Mouse (Mus musculus): Measurements from ENCODE around the gene Apod. TPM values are rescaled to one million over a fixed set of nuclear protein-coding genes. Genes with fewer than 3 reads are reported as not detected.

Gene Apod
- polyA plus RNA-seq, 1 experiment from 2014 or later, result 0.38 TPM

DNA sequence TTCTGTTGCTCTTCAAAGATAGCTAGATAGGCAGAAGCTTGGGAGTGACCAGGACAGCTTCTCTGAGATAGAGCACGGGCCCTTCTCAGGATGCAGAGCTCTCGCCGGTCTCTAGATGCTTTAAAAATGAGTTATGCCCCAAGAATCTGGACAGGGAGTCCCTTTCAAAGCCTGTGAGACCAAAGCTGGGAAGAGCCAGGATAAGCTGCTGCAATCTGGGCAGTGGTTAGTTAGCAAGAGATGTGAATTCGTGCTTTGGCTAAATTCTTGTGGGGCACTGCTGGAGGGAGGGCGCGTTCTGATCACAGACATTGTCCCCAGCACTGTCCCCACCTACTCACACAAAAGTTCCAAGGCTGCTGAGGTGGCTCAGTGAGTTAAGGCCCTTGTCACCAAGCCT, 36.0 kb downstream of the Apod start:
- H3K9me3 ChIP-seq (ENCODE audit: control insufficient read depth, low read length), result no peaks in the 10 kb centered on the region
- H3K4me1 ChIP-seq (replicated peaks; ENCODE audit: control insufficient read depth, insufficient read depth, low read length), result peaks cover 3% of the 10 kb centered on the region; the same call in 1 of the 2 replicates
- no peaks in the 10 kb centered on the region for H3K36me3 ChIP-seq (ENCODE audit: control insufficient read depth, insufficient read depth, low read length)
- no peak for ATAC-seq (ENCODE audit: low read depth)
- 65% methylated on average over 6 of the region's 6 CpGs for WGBS
- no peak overlapping the region for H3K4me3 ChIP-seq (ENCODE audit: low read length)
- no peak overlapping the region for H3K9ac ChIP-seq (ENCODE audit: low read length)
- H3K27ac ChIP-seq (ENCODE audit: low read length), result no peak overlapping the region
- no peak overlapping the region for H3K4me2 ChIP-seq (ENCODE audit: low read depth, low read length)
- no peaks in the 10 kb centered on the region for H3K27me3 ChIP-seq (ENCODE audit: control insufficient read depth, insufficient read depth, low read depth, low read length)

DNA sequence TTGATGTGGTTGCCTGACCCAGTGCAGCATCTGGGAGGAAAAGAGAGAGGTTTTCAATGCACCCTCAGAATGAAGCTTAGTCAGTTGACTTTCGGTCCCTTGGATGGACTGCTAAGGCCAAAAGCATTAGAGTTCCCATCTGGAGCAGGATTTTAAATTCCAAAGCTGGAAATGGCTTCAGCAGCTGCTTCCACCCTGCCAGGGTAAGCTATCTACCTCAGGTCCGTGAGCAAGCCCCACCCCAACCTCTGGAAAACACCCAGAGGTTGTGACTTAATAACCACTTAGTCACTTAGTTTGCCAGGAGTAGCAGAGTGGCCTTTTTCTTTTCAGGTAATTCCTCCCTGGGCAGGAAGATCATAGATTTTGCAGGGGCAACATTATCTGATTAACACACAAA, 36.5 kb downstream of the Apod start:
- H3K9me3 ChIP-seq (ENCODE audit: control insufficient read depth, low read length), result no peaks in the 10 kb centered on the region
- 63% methylated on average over 2 of the region's 2 CpGs for WGBS
- no peak overlapping the region for H3K4me2 ChIP-seq (ENCODE audit: low read depth, low read length)
- no peaks in the 10 kb centered on the region for H3K27me3 ChIP-seq (ENCODE audit: control insufficient read depth, insufficient read depth, low read depth, low read length)
- H3K9ac ChIP-seq (ENCODE audit: low read length), result no peak overlapping the region
- no peak overlapping the region for H3K4me3 ChIP-seq (ENCODE audit: low read length)
- no peak overlapping the region for H3K27ac ChIP-seq (ENCODE audit: low read length)
- H3K36me3 ChIP-seq (ENCODE audit: control insufficient read depth, insufficient read depth, low read length), result no peaks in the 10 kb centered on the region
- H3K4me1 ChIP-seq (replicated peaks; ENCODE audit: control insufficient read depth, insufficient read depth, low read length), result peaks cover 8% of the 10 kb centered on the region
- no peak for ATAC-seq (ENCODE audit: low read depth)

DNA sequence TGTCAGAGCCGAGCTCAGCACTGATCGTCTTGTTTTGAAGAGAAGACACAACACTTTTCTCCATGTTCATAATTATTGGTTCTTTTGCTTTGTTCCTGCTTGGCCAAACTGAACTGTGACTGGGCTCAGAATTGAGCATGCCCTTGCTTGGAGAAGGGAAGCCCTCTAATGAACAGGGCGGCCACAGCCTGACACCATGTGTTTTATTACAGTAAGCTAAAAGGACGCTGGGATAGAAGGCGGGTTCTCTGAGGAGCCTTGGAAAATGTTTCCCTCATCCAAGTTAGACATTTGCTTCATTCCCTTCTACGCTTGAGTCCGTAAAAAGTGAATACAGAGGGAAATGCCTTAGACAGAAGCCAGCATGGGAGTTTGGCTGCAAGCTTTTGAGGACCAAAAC, 37.6 kb downstream of the Apod start:
- H3K27ac ChIP-seq (ENCODE audit: low read length), result peak overlapping the region; percentile 74
- H3K27me3 ChIP-seq (ENCODE audit: control insufficient read depth, insufficient read depth, low read depth, low read length), result no peaks in the 10 kb centered on the region
- no peak overlapping the region for H3K9ac ChIP-seq (ENCODE audit: low read length)
- 64% methylated on average over 7 of the region's 7 CpGs for WGBS
- no peak overlapping the region for H3K4me3 ChIP-seq (ENCODE audit: low read length)
- no peak for ATAC-seq (ENCODE audit: low read depth)
- H3K36me3 ChIP-seq (ENCODE audit: control insufficient read depth, insufficient read depth, low read length), result no peaks in the 10 kb centered on the region
- no peaks in the 10 kb centered on the region for H3K9me3 ChIP-seq (ENCODE audit: control insufficient read depth, low read length)
- H3K4me2 ChIP-seq (ENCODE audit: low read depth, low read length), result no peak overlapping the region
- H3K4me1 ChIP-seq (replicated peaks; ENCODE audit: control insufficient read depth, insufficient read depth, low read length), result peaks cover 18% of the 10 kb centered on the region

DNA sequence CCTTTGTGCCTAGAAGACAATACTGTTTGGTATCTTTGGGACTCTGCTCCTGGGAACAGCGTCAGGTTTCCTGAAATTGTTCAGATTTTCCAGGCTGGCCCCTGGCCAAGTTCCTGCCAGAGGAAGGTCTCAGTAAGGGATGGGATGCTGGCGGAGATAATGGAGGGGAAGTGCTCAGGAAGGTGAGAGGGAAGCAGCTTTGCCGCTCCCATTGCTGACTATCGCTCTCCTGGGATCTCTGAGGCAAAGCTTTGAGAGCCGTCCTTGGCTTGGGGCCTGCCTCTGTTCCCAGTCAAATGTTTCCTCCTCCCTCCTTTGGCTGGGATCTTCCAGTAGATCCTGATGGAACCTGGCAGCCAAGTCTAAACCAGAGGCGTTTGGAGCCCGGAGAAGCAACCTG, 38.1 kb downstream of the Apod start:
- no peaks in the 10 kb centered on the region for H3K9me3 ChIP-seq (ENCODE audit: control insufficient read depth, low read length)
- no peak overlapping the region for H3K9ac ChIP-seq (ENCODE audit: low read length)
- WGBS, result 48% methylated on average over 7 of the region's 7 CpGs
- H3K27ac ChIP-seq (ENCODE audit: low read length), result peak overlapping the region; percentile 74
- no peaks in the 10 kb centered on the region for H3K27me3 ChIP-seq (ENCODE audit: control insufficient read depth, insufficient read depth, low read depth, low read length)
- no peak overlapping the region for H3K4me3 ChIP-seq (ENCODE audit: low read length)
- peak; percentile 46 for ATAC-seq (ENCODE audit: low read depth)
- no peaks in the 10 kb centered on the region for H3K36me3 ChIP-seq (ENCODE audit: control insufficient read depth, insufficient read depth, low read length)
- H3K4me2 ChIP-seq (ENCODE audit: low read depth, low read length), result no peak overlapping the region
- H3K4me1 ChIP-seq (replicated peaks; ENCODE audit: control insufficient read depth, insufficient read depth, low read length), result peaks cover 20% of the 10 kb centered on the region

DNA sequence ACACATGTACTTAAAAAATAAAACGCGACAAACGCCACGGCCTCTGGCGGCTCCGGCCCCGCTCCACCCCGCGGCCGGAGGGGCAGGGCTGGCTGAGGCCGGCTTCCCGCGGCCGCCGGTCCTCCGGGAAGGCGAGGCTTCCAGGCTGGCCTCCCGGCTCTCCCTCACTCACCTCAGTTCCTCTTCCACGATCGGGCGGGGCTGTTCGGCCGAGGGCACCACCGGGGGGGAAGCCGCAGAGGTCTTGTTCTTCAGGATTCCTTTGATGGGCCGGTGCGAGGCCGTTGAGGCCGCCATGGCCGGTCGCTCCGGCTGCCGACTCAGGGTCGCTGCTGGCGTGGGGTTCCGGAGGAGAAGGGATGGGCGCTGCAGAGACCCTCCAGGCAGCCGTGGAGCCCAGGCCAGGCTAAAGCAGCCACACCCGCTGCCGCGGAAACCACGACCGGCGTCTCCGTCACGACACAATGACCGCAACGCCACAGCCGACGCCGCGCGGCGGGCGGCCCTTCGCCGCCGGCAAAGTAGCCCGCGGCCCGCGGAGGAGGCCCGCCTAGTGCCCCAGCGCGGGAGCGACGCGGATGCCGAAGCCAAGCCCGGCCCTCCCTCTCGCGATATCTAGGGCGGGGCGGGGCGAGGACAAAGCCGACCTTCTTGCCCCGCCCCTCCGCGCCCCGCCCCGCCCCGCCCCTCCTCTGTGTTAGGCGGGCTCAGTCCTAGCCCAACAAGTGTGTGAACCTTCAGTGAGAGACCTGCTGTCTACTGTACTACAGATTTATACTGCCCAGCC, 39.7 kb downstream of the Apod start, which contains the start of gene Ppp1r2:
Ppp1r2 (minus strand) TSS at position 604 of the 787 bp plus-strand sequence.
- Histone ChIP-seq H3K4me2 (ENCODE audit: low read depth, low read length) (peak within 1 kb of the TSS; percentile 74), H3K4me1 (replicated peaks; ENCODE audit: control insufficient read depth, insufficient read depth, low read length) (peaks cover 21% of the 10 kb centered on the region), H3K4me3 (ENCODE audit: low read length) (peak within 1 kb of the TSS; percentile 69), H3K9me3 (ENCODE audit: control insufficient read depth, low read length) (no peaks in the 10 kb centered on the region), H3K36me3 (ENCODE audit: control insufficient read depth, insufficient read depth, low read length) (peaks cover 3% of the 10 kb centered on the region; the same call in 1 of the 2 replicates), H3K27me3 (ENCODE audit: control insufficient read depth, insufficient read depth, low read depth, low read length) (no peaks in the 10 kb centered on the region), H3K9ac (ENCODE audit: low read length) (peak within 1 kb of the TSS; percentile 80), H3K27ac (ENCODE audit: low read length) (peak within 1 kb of the TSS; percentile 88)
- ATAC-seq (ENCODE audit: low read depth), result peak; percentile 97
- WGBS, result under 1% methylated on average over 56 of the region's 83 CpGs

DNA sequence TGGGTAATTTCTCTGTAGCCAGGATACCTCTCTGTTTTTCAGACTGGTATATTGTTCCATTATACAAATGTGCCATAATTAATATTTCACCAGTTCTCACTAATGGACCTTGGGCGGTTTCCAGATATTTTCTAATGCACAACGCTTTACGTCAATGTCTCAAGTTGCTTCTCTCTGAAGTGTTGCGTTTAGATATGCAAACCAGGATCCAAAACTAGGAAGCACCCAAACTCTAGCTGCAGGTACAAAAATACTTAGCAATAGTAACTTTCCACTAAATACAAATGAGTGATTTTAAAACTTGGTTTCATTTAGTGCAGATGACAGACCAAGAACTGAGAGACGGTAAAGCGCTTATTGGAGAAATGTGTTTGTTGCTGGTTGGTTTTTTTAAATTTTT, 40.5 kb downstream of the Apod start:
- H3K27ac ChIP-seq (ENCODE audit: low read length), result peak overlapping the region; percentile 88
- no peaks in the 10 kb centered on the region for H3K27me3 ChIP-seq (ENCODE audit: control insufficient read depth, insufficient read depth, low read depth, low read length)
- WGBS, result 1% methylated on average over 6 of the region's 6 CpGs
- H3K4me2 ChIP-seq (ENCODE audit: low read depth, low read length), result peak overlapping the region; percentile 74
- peaks cover 24% of the 10 kb centered on the region for H3K4me1 ChIP-seq (replicated peaks; ENCODE audit: control insufficient read depth, insufficient read depth, low read length)
- peaks cover 3% of the 10 kb centered on the region; the same call in 1 of the 2 replicates for H3K36me3 ChIP-seq (ENCODE audit: control insufficient read depth, insufficient read depth, low read length)
- no peaks in the 10 kb centered on the region for H3K9me3 ChIP-seq (ENCODE audit: control insufficient read depth, low read length)
- no peak for ATAC-seq (ENCODE audit: low read depth)
- H3K9ac ChIP-seq (ENCODE audit: low read length), result peak overlapping the region; percentile 80
- H3K4me3 ChIP-seq (ENCODE audit: low read length), result peak overlapping the region; percentile 69

DNA sequence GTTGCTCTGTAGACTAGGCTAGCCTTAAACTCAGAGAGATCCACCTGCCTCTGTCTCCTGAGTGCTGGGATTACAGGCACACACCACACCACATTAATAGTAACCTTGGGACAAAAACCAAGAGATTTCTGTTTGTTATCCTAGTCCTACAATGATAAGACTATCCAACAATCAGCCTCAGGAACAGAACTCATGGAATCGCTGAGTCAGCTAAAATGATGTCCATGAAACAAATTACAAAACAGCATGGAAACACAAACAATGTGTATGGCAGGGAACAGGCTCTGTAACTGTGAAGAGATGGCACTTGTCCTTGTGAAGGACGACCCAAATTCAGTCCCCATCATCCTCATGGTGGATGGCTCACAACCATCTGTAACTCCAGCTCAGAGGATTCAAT, 47.9 kb downstream of the Apod start:
- Histone ChIP-seq H3K36me3 (ENCODE audit: control insufficient read depth, insufficient read depth, low read length) (peaks cover 3% of the 10 kb centered on the region; the same call in 1 of the 2 replicates), H3K9me3 (ENCODE audit: control insufficient read depth, low read length) (no peaks in the 10 kb centered on the region), H3K27me3 (ENCODE audit: control insufficient read depth, insufficient read depth, low read depth, low read length) (no peaks in the 10 kb centered on the region), H3K4me3 (ENCODE audit: low read length) (no peak overlapping the region), H3K4me1 (replicated peaks; ENCODE audit: control insufficient read depth, insufficient read depth, low read length) (peaks cover 5% of the 10 kb centered on the region; the same call in 1 of the 2 replicates), H3K4me2 (ENCODE audit: low read depth, low read length) (no peak overlapping the region), H3K9ac (ENCODE audit: low read length) (no peak overlapping the region), H3K27ac (ENCODE audit: low read length) (no peak overlapping the region)
- 93% methylated on average over 2 of the region's 2 CpGs for WGBS
- ATAC-seq (ENCODE audit: low read depth), result no peak

DNA sequence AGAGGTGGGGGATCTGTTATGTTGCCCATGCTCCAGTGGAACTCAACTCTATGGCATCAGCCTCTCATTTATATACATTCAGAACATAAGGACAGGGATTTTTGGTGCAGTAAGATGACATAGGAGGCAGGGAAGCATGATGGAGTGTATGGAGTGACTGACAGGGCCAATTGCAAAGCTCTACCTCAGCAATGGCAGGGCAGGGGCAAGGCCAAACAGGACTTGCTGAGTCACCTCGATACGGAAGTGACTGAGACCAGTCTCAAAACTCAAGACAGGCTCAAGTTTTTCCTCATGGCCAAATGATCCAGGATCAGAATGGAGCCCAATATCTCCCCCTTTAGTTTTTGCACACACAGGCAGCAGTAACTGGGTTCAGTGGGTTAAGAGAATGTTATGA, 58.5 kb downstream of the Apod start:
- H3K27ac ChIP-seq (ENCODE audit: low read length), result no peak overlapping the region
- no peaks in the 10 kb centered on the region for H3K27me3 ChIP-seq (ENCODE audit: control insufficient read depth, insufficient read depth, low read depth, low read length)
- peaks cover 26% of the 10 kb centered on the region for H3K36me3 ChIP-seq (ENCODE audit: control insufficient read depth, insufficient read depth, low read length)
- WGBS, result 86% methylated on average over 2 of the region's 2 CpGs
- no peak overlapping the region for H3K9ac ChIP-seq (ENCODE audit: low read length)
- no peaks in the 10 kb centered on the region for H3K9me3 ChIP-seq (ENCODE audit: control insufficient read depth, low read length)
- no peak overlapping the region for H3K4me3 ChIP-seq (ENCODE audit: low read length)
- no peaks in the 10 kb centered on the region for H3K4me1 ChIP-seq (replicated peaks; ENCODE audit: control insufficient read depth, insufficient read depth, low read length)
- ATAC-seq (ENCODE audit: low read depth), result no peak
- H3K4me2 ChIP-seq (ENCODE audit: low read depth, low read length), result no peak overlapping the region

DNA sequence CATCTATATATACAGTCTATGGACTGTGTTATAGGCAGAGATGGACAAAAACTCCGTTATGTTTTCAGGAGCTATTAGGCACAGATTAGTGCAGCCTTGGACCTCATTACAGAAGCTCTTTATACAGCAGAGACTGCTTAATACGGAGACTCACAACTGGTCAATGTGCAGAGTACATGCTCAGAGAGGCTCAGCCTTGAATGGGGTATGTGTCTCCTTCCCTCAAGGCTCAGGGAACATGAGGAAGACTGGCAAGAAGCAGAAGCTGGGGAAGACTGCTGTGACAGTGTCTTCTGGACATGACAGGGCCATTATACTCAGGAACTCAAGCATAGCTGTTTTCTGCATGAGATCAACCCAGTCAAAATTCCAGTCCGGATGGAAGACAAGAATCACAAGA, 58.9 kb downstream of the Apod start:
- H3K27ac ChIP-seq (ENCODE audit: low read length), result no peak overlapping the region
- H3K36me3 ChIP-seq (ENCODE audit: control insufficient read depth, insufficient read depth, low read length), result peaks cover 23% of the 10 kb centered on the region
- no peaks in the 10 kb centered on the region for H3K9me3 ChIP-seq (ENCODE audit: control insufficient read depth, low read length)
- H3K4me2 ChIP-seq (ENCODE audit: low read depth, low read length), result no peak overlapping the region
- ATAC-seq (ENCODE audit: low read depth), result no peak
- no peaks in the 10 kb centered on the region for H3K4me1 ChIP-seq (replicated peaks; ENCODE audit: control insufficient read depth, insufficient read depth, low read length)
- 88% methylated on average over 3 of the region's 3 CpGs for WGBS
- H3K4me3 ChIP-seq (ENCODE audit: low read length), result no peak overlapping the region
- H3K27me3 ChIP-seq (ENCODE audit: control insufficient read depth, insufficient read depth, low read depth, low read length), result no peaks in the 10 kb centered on the region
- no peak overlapping the region for H3K9ac ChIP-seq (ENCODE audit: low read length)

All from lung, embryonic 16.5 days (tissue).